Mouse (Mus musculus) heart, adult 2 months (tissue): ENCODE measurements at regions not wholly inside any gene's neighbourhood (a gene's known extent, or its start where the extent isn't known, plus 50 kb on each side); places are given as distances from the start of the nearest gene placed in this dataset.

Experiments used
- DNase-seq, 2 experiments: peaks; one replicate each; pipeline ENCODE4 v3.0.0; 2021
- H3K27ac ChIP-seq: fragments of 200-600 bp; 2 replicates; pipeline ENCODE4 v1.8.1; 2022
- H3K27me3 ChIP-seq: fragments of 200-500 bp; 2 replicates; pipeline ENCODE4 v1.6.1; 2012; ENCODE audit warnings: mild to moderate bottlenecking, low read length, inconsistent platforms, mixed read lengths; ENCODE audit not compliant: control insufficient read depth, insufficient read depth
- H3K36me3 ChIP-seq: fragments of 200-500 bp; 2 replicates; pipeline ENCODE4 v1.6.1; 2012; ENCODE audit warnings: low read length, inconsistent platforms; ENCODE audit not compliant: control insufficient read depth, insufficient read depth
- H3K4me1 ChIP-seq: fragments of 200-500 bp; 2 replicates; pipeline ENCODE4 v1.6.1; 2011; ENCODE audit warnings: low read length; ENCODE audit not compliant: control insufficient read depth, insufficient read depth
- H3K4me3 ChIP-seq: fragments of 200-600 bp; 2 replicates; pipeline ENCODE4 v1.8.1; 2022
- H3K79me2 ChIP-seq: fragments of 200-500 bp; replicated peaks from 2 replicates; pipeline ENCODE4 v1.6.1; 2012; ENCODE audit warnings: mild to moderate bottlenecking, inconsistent platforms, low read length, moderate library complexity, mixed read lengths; ENCODE audit not compliant: control insufficient read depth, insufficient read depth
- H3K9ac ChIP-seq: fragments of 200-500 bp; 2 replicates; pipeline ENCODE4 v1.6.1; 2012; ENCODE audit warnings: low read depth, mild to moderate bottlenecking, control low read depth, inconsistent platforms, low read length, mixed read lengths
- CTCF ChIP-seq: fragments of 200-600 bp; IDR thresholded peaks from 2 replicates; pipeline ENCODE4 v1.8.1; 2022; ENCODE audit warnings: antibody characterized with exemption, mild to moderate bottlenecking, moderate library complexity
- EP300 ChIP-seq: fragments of 200-500 bp; IDR thresholded peaks from 2 replicates; pipeline ENCODE4 v1.6.1; 2011; ENCODE audit warnings: low read depth, low read length, control low read depth; ENCODE audit not compliant: insufficient read depth
- POLR2A ChIP-seq: fragments of 200-500 bp; IDR thresholded peaks from 2 replicates; pipeline ENCODE4 v1.6.1; 2011; ENCODE audit warnings: mild to moderate bottlenecking, low read depth, low read length, control low read depth; ENCODE audit not compliant: insufficient read depth
- WGBS: fragments of 180-500 bp; shearing (Covaris S2); methylation state at CpG from one replicate; pipeline ENCODE4 v1.1.7; 2018; 5-methylcytosine and 5-hydroxymethylcytosine counted together
- intact Hi-C: fragments of 180-260 bp; cut with DNase I; formaldehyde crosslinking; loops from one replicate; pipeline ENCODE4 v1.15.1; 2025

GRCm38 (mm10) chr3:124270506-124270905, 50.1 kb upstream of the Tram1l1 start:
- Histone ChIP-seq H3K27me3 (no peaks in the 10 kb centered on the region), H3K27ac (no peak overlapping the region), H3K79me2 (no peaks in the 10 kb centered on the region), H3K36me3 (no peaks in the 10 kb centered on the region), H3K4me3 (no peak overlapping the region), H3K9ac (no peak overlapping the region), H3K4me1 (no peaks in the 10 kb centered on the region)
- TF ChIP-seq EP300 (no peak), POLR2A (no peak), CTCF (no peak)
- WGBS = 55% methylated on average over 5 of the region's 5 CpGs
- no peak for DNase-seq
- intact Hi-C loops = no loop called here
